Mouse (Mus musculus) liver (tissue): ENCODE measurements at regions not wholly inside any gene's neighbourhood (a gene's known extent, or its start where the extent isn't known, plus 50 kb on each side); places are given as distances from the start of the nearest gene placed in this dataset.

Experiments
- DNase-seq: peaks from one replicate; pipeline ENCODE4 v3.0.0-alpha.2; 2020; ENCODE audit warnings: mixed read lengths

- no peak for DNase-seq
Measured at GRCm38 (mm10) chr2:159708141-159708540, 625.8 kb downstream of the Gm826 start.

- no peak for DNase-seq
Measured at GRCm38 (mm10) chr2:159714633-159715032, 619.3 kb downstream of the Gm826 start.

GRCm38 (mm10) chr2:159718738-159719137, 615.2 kb downstream of the Gm826 start:
- DNase-seq = no peak

- no peak for DNase-seq
Measured at GRCm38 (mm10) chr2:159725158-159726076, 608.5 kb downstream of the Gm826 start.

GRCm38 (mm10) chr2:159729301-159729700, 604.7 kb downstream of the Gm826 start:
- DNase-seq = no peak

GRCm38 (mm10) chr2:159730221-159730620, 603.7 kb downstream of the Gm826 start:
- no peak for DNase-seq

- DNase-seq = no peak
Measured at GRCm38 (mm10) chr2:159731305-159731704, 602.7 kb downstream of the Gm826 start.

- no peak for DNase-seq
Measured at GRCm38 (mm10) chr2:159732413-159732812, 601.5 kb downstream of the Gm826 start.

GRCm38 (mm10) chr2:159734576-159734975, 599.4 kb downstream of the Gm826 start:
- DNase-seq = no peak

- no peak for DNase-seq
Measured at GRCm38 (mm10) chr2:159755541-159756011, 578.4 kb downstream of the Gm826 start.

- no peak for DNase-seq
Measured at GRCm38 (mm10) chr2:159760806-159761205, 573.2 kb downstream of the Gm826 start.

GRCm38 (mm10) chr2:159763115-159763514, 570.8 kb downstream of the Gm826 start:
- no peak for DNase-seq
